Mouse (Mus musculus) liver, postnatal 0 days (tissue): Measurements from ENCODE around the gene Galntl5. TPM values are rescaled to one million over a fixed set of nuclear protein-coding genes. Genes with fewer than 3 reads are reported as not detected.

ENCODE experiments used
- ATAC-seq: fragments of 200-750 bp; cut with Nextera tagmentation; 2 replicates; pipeline ENCODE4 v1.8.0; 2017; ENCODE audit warnings: mild to moderate bottlenecking, moderate library complexity
- DNase-seq: peaks from one replicate; pipeline ENCODE4 v3.0.0-alpha.2; 2016
- H3K27ac ChIP-seq: fragments of 300-500 bp; sonication (generic); 2 replicates; pipeline ENCODE4 v1.5.1; 2014; ENCODE audit warnings: antibody characterized with exemption, moderate library complexity, mild to moderate bottlenecking, low read depth
- H3K27me3 ChIP-seq: fragments of 300-500 bp; sonication (generic); 2 replicates; pipeline ENCODE4 v1.6.1; 2014; ENCODE audit warnings: low read length, control low read depth, mixed read lengths; ENCODE audit not compliant: insufficient read depth
- H3K36me3 ChIP-seq: fragments of 300-500 bp; sonication (generic); replicated peaks from 2 replicates; pipeline ENCODE4 v1.6.1; 2014; ENCODE audit warnings: mild to moderate bottlenecking, control low read depth, low read length, moderate library complexity, mixed read lengths; ENCODE audit not compliant: insufficient read depth
- H3K4me1 ChIP-seq: fragments of 300-500 bp; sonication (generic); 2 replicates; pipeline ENCODE4 v1.6.1; 2014; ENCODE audit warnings: antibody characterized with exemption, mild to moderate bottlenecking, control low read depth; ENCODE audit not compliant: insufficient read depth
- H3K4me2 ChIP-seq: fragments of 300-500 bp; sonication (generic); 2 replicates; pipeline ENCODE4 v1.6.1; 2014; ENCODE audit warnings: low read depth, mild to moderate bottlenecking, low read length, moderate library complexity, mixed read lengths
- H3K4me3 ChIP-seq: fragments of 300-500 bp; sonication (generic); 2 replicates; pipeline ENCODE4 v1.5.1; 2014; ENCODE audit warnings: low read depth, low read length
- H3K9ac ChIP-seq: fragments of 300-500 bp; sonication (generic); replicated peaks from 2 replicates; pipeline ENCODE4 v1.6.1; 2014; ENCODE audit warnings: mild to moderate bottlenecking, moderate library complexity
- H3K9me3 ChIP-seq: fragments of 300-500 bp; sonication (generic); 2 replicates; pipeline ENCODE4 v1.6.1; 2016; ENCODE audit warnings: mild to moderate bottlenecking, control low read depth, low read length, mixed read lengths
- CTCF ChIP-seq: sonication (generic); IDR thresholded peaks from 2 replicates; pipeline ENCODE4 v1.5.1; 2016; ENCODE audit warnings: antibody characterized with exemption, low read depth
- EP300 ChIP-seq: IDR thresholded peaks from 2 replicates; pipeline ENCODE4 v1.6.1; 2016; ENCODE audit warnings: antibody characterized with exemption, low read depth, mild to moderate bottlenecking
- WGBS: fragments of 180-500 bp; shearing (Covaris S2); extraction: QIAGEN DNeasy Blood & Tissue Kit; methylation state at CpG from one replicate; pipeline ENCODE4 v1.1.7; 2014; ENCODE audit not compliant: insufficient replicate concordance; 5-methylcytosine and 5-hydroxymethylcytosine counted together
- polyA plus RNA-seq: library from polyadenylated mRNA; unstranded; fragments of >200 nt; fragmentation: Nextera tagmentation; extraction: Ambion mirVana; gene quantifications from 2 replicates; pipeline ENCODE4 v1.2.1, GENCODE M21; 2015

Gene Galntl5
- not detected in 2 replicates for polyA plus RNA-seq

DNA sequence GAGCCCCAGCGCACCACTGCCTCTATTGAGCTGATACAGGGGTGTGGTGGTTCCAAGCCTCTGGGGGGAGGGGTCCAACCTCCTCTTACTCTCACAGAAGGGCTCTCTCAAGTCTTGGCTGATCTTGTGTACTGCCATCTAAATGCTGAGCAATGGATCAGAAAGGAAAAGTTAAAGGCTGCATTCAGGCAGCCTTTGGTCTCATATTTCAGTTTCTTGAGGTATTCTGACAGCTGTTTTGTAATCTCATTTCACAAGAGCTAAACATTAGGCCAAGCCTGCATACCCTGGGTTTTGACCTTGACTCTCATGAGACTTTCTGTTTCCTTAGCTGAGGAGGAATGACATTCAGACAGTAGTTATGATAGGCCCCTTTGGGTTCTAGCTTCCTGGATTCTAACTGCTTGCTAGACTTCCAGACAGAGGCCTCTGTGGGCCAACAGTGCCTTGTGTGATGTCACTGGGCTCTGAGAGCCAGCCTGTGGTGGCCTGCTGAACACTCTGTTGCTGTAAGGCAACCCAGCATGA is at the start of gene Galntl5:
Galntl5 (plus strand) TSS at position 457 of the 528 bp plus-strand sequence.
- ATAC-seq (0 out of 2 replicates have a peak, but pooled peaks have one; percentile 15), DNase-seq (no peak)

DNA sequence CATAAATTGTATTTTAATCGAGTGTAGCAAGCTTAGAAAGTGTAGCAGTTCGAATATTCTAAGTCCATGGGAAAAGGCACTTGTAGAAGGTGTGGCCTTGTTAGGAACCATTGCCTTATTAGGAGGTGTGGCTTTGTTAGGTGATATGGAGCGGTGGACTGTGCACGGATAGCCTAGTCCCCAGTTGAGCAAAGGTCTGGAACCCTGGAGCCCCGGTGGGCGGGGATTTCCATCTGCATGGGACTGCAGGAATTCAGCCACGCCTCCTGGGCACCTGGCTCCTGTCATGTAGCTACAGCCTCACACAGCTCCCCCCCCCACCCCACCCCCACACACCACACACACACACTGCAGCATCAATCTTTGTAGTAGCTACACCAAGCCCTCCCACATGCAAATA is 34.6 kb upstream of the Galntl5 start:
- Histone ChIP-seq H3K36me3 (no peaks in the 10 kb centered on the region), H3K9ac (no peak overlapping the region), H3K9me3 (no peaks in the 10 kb centered on the region), H3K27ac (no peak overlapping the region), H3K27me3 (no peaks in the 10 kb centered on the region), H3K4me3 (no peak overlapping the region), H3K4me2 (no peak overlapping the region), H3K4me1 (no peaks in the 10 kb centered on the region)
- DNase-seq (no peak), ATAC-seq (no peak)
- WGBS, result 80% methylated on average over 7 of the region's 7 CpGs
- TF ChIP-seq EP300 (no peak), CTCF (no peak)

More for the DNA sequence above, at the start of gene Galntl5:
- Histone ChIP-seq H3K9me3 (no peaks in the 10 kb centered on the region), H3K27ac (no peak within 1 kb of the TSS), H3K4me1 (no peaks in the 10 kb centered on the region), H3K36me3 (no peaks in the 10 kb centered on the region), H3K4me2 (no peak within 1 kb of the TSS), H3K9ac (no peak within 1 kb of the TSS), H3K4me3 (no peak within 1 kb of the TSS), H3K27me3 (no peaks in the 10 kb centered on the region)
- TF ChIP-seq EP300, result no peak
- no peak for TF ChIP-seq CTCF
- WGBS, result 75% methylated on average over 1 of the region's 1 CpGs

DNA sequence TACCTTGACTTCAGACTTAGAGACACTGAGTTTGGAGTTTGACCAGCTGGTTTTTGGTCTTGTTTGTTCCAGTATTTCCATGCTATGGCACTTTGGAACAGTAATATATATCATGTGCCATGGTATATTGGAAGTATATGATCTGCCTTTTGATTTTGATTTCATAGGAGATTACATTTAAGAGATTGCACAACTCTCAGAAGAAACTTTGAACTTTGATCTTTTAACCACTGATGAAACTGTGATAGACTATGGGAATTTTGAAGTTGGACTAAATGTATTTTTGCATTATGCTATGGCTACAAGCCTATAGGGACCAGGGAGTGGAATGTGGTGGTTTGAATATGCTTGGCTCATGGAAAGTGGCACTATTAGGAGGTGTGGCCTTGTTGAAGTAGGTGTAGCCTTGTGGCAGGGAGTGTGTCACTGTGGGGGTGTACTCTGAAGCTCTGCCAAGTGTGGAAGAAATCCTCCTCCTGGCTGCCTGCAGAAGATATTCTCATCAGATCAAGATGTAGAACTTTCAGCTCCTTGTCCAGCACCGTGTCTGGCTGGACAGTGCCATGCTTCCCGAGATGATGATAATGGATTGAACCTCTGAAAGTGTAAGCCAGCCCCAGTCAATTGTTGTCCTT is 31.8 kb upstream of the Galntl5 start:
- WGBS, result 65% methylated on average over 2 of the region's 2 CpGs
- no peaks in the 10 kb centered on the region; the same call in 1 of the 2 replicates for H3K4me1 ChIP-seq
- no peak overlapping the region for H3K9ac ChIP-seq
- no peak overlapping the region for H3K4me3 ChIP-seq
- no peak for ATAC-seq
- no peaks in the 10 kb centered on the region for H3K27me3 ChIP-seq
- TF ChIP-seq EP300 (no peak), CTCF (no peak)
- DNase-seq, result no peak
- no peak overlapping the region for H3K27ac ChIP-seq
- no peaks in the 10 kb centered on the region for H3K36me3 ChIP-seq
- no peaks in the 10 kb centered on the region for H3K9me3 ChIP-seq
- no peak overlapping the region for H3K4me2 ChIP-seq

DNA sequence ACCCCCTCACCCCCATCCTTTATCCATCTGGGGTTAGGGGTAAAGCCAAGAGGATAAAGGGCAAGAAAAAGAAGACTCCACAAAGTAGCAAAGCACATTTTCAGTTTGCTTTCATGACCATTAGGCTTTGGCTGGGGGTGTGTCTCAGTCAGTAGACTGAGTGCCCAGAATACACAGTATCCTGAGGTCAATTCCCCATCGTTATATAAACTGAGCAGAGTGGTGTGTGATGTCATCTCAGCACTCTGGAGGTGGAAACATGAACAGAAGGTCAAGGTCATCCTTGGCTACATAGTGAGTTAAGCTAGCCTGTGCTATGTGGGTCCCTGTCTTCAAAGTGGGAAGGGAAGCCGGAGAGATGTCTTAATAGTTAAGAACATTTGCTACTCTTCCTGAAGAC is 27.8 kb upstream of the Galntl5 start:
- Histone ChIP-seq H3K27ac (peak overlapping the region; percentile 77), H3K4me3 (no peak overlapping the region), H3K27me3 (no peaks in the 10 kb centered on the region), H3K4me2 (no peak overlapping the region), H3K9ac (no peak overlapping the region), H3K9me3 (no peaks in the 10 kb centered on the region), H3K4me1 (peaks cover 3% of the 10 kb centered on the region; the same call in 1 of the 2 replicates), H3K36me3 (no peaks in the 10 kb centered on the region)
- ATAC-seq (peak; percentile 93), DNase-seq (no peak)
- 55% methylated on average over 2 of the region's 2 CpGs for WGBS
- TF ChIP-seq CTCF (no peak), EP300 (no peak)

DNA sequence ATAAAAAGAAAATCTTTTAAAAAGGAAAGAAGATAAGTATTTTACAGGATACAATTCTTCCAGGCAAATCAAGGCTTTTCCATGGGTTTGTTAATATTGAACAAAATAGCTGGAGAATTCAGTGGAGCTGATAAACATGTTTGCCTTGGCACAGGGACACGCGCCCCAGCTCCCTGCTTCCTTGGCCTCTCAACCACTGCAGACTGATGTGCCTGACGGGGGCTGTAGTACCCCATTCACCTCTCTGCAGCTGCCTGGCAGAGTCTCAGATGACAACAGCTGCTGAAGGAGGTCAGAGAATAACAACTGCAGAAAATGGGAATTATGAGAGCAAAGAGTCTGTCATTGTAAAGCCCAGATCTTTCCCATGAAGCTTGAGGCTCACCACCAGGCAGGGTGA is 27.3 kb upstream of the Galntl5 start:
- peak; percentile 80 for ATAC-seq
- Histone ChIP-seq H3K9ac (no peak overlapping the region), H3K27ac (peak overlapping the region; percentile 77)

DNA sequence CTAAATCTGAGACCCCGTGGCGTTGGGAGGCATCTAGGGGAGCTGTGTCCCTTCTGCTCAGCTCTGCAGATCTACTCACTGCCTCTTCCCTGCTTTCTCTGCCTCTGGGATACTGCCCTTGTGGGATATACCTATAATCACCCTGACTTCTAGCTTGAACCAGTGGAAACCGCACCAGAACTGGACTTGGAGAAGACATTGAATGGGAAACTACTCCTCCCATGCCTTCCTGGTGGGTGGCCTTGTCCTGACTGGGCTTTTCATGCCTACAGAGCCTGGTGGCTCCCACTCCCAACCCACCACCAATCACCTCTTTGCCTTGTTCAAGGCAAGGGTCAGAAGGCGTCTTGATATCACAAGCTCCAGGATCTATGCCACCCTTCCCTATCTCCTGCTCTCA is 26.4 kb upstream of the Galntl5 start:
- TF ChIP-seq EP300 (no peak), CTCF (no peak)
- Histone ChIP-seq H3K4me3 (no peak overlapping the region), H3K9me3 (no peaks in the 10 kb centered on the region), H3K4me1 (peaks cover 3% of the 10 kb centered on the region; the same call in 1 of the 2 replicates), H3K4me2 (no peak overlapping the region), H3K36me3 (no peaks in the 10 kb centered on the region), H3K27me3 (no peaks in the 10 kb centered on the region), H3K27ac (0 out of 2 replicates have a peak overlapping the region, but pooled peaks have one; percentile 29), H3K9ac (no peak overlapping the region)
- WGBS, result 88% methylated on average over 4 of the region's 4 CpGs
- DNase-seq (no peak), ATAC-seq (no peak)

More for the DNA sequence above, 27.3 kb upstream of the Galntl5 start:
- no peaks in the 10 kb centered on the region for H3K27me3 ChIP-seq
- no peaks in the 10 kb centered on the region for H3K9me3 ChIP-seq
- H3K4me1 ChIP-seq, result peaks cover 3% of the 10 kb centered on the region; the same call in 1 of the 2 replicates
- DNase-seq, result no peak
- TF ChIP-seq CTCF, result no peak
- H3K4me3 ChIP-seq, result no peak overlapping the region
- H3K36me3 ChIP-seq, result no peaks in the 10 kb centered on the region
- H3K4me2 ChIP-seq, result no peak overlapping the region
- 53% methylated on average over 3 of the region's 3 CpGs for WGBS
